Mouse (Mus musculus) hindlimb bud, embryonic 11.5 days (tissue): ENCODE data around the gene Mllt10.
"Not testable (repeated sequence)": the region's sequence is repeated elsewhere in the genome, so short reads cannot be mapped to it uniquely, and the experiment has no call there.

Experiments used
- DNase-seq: peaks from one replicate; pipeline ENCODE4 v3.0.0-alpha.2; 2012; ENCODE audit warnings: low read depth, low spot score; ENCODE audit errors: extremely low spot score

The Mllt10 gene

DNA sequence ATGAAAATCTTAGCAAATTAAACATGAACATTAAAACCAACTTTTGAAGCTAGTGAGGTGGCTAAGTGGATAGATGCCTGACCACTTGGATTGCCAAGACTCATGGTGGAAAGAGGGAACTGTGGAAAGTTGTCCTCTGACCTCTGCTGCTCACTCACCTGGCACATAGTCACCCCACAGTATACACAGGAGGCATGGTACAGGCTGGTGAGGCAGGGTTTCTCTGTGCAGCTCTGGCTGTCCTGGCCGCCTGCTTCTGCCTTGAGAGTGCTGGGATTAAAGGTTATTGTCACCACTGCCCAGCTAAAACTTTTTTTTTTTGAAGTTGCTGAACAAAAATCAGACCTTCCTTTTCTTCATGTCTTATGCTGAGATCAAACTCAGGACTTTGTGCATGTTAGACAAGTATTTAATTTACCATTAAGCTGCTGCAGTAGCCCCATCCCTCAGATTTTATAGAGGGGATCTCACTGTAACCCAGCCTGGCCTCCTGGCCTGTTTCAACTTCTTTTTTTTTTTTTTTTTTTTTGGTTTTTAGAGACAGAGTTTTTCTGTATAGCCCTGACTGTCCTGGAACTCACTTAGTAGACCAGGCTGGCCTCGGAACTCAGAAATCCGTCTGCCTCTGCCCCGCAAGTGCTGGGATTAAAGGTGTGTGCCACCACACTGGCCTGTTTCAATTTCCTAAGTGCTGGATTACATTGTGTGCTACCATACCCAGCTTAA lies 13.2 kb downstream of the Mllt10 start:
- no peak for DNase-seq

- no peak for DNase-seq
Measured at GRCm38 (mm10) chr2:18071947-18072346, 16.9 kb downstream of the Mllt10 start.

DNA sequence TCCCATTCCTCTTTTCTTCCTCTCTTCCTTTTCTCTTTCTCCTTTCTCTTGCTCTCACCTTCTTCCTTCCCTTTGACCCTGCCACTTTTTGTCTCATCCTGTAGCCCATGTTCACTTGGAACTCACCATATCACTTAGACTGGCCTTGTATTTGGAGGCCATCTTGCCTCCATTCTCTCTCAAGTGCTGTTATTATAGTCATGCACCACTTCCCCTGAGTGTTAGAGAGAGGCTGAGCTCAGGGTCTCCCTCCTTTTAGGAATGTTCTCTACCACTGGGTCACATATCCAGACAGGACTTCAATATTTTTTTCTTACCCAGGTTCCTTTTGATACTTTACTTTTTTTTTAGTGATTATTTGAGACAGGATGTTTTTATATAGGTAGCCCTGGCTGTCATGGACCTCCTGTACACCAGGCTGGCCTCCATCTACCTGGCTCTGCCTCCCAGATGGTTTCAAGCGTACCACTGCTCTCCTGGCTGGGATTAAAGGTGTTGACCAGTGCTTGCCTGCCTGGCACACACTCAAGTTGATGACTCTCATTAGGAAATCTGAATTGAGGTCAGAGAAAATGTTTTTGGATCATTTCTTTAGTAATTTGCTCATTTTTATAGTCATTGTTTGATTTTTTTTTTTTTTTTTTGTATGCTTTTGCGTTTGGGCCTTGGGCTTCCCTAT lies 25.3 kb downstream of the Mllt10 start:
- DNase-seq = no peak

DNA sequence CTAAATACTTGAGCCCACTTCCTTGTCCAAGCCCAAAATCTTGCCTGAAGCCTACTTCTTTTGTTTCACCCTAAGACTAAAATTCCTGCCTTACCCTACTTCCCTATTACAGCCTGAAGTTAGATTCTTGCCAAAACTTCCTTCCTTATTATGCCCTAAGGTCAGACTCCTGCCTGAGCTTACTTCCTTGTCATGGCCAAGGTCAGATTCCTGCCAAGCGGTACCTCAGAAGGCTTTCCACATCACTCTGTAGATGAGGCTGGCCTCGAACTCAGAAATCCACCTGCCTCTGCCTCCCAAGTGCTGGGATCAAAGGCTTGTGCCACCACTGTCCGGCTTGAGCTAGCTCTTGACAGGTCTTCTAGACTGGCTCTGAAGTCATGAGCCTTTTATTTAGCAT lies 32.7 kb downstream of the Mllt10 start:
- not testable (repeated sequence) for DNase-seq

GRCm38 (mm10) chr2:18093858-18094257 lies 38.8 kb downstream of the Mllt10 start:
- no peak for DNase-seq

- DNase-seq = no peak
Measured at GRCm38 (mm10) chr2:18094319-18094718, 39.3 kb downstream of the Mllt10 start.

DNA sequence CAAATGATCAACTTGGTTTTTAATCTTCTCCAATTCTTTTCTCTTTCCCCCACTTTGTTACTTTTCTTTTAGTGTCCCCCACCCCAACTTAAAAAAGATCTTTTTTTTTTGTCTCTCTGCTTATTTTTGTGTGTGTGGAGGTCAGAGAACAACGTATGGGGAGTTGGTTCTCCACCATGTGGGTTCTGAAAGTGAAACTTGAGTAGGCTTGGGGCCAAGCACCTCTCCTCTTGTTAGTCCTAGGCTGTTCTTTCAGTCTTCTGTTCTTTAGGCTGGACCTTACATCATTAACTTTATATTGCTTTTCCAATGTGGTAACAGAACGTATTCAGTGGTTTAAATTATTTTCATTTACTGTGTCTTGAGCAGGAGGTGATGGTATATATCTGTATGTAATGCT lies 40.8 kb downstream of the Mllt10 start:
- DNase-seq = no peak

DNA sequence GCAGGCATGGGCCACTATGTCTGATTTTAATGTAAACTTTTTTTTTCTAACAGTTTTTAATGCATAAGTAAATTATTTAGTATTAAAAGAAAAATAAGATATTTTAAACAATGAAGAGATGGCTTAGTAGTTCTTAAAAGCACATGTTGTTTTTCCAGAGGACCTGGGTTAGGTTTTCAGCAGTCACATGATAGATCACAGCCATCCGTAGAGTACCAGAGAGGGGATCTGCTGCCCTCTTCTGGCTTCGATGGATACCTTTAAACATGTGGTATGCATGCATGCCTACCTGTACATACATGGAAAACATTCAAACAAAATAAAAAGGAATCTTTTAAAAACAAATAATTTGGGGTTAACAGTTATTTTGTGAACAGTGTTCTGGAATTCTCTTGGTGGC lies 45.9 kb downstream of the Mllt10 start:
- DNase-seq = no peak

DNA sequence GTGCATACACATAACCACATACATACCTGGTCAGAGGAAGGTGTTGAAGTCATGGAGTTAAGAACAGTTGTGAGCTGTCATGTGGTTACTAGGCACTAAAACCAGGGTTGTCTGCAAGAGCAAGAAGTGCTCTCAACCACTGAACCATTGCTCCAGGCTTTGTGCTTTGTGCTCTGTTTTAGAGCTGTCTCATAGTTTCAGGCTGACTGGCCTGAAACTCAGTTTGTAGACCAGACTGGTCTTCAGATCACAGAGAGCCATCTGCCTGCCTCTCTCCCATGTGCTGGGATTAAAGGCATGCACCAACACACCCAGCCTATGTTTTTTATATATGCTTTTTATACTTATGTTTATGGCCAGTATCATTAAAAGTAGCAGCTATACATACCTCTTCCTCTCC lies 52.5 kb downstream of the Mllt10 start:
- DNase-seq = no peak

- DNase-seq = no peak
Measured at GRCm38 (mm10) chr2:18108214-18108613, 53.2 kb downstream of the Mllt10 start.

- DNase-seq = peak; percentile 60
Measured at GRCm38 (mm10) chr2:18111411-18111810, 56.4 kb downstream of the Mllt10 start.

- DNase-seq = no peak
Measured at GRCm38 (mm10) chr2:18116432-18116831, 61.4 kb downstream of the Mllt10 start.

DNA sequence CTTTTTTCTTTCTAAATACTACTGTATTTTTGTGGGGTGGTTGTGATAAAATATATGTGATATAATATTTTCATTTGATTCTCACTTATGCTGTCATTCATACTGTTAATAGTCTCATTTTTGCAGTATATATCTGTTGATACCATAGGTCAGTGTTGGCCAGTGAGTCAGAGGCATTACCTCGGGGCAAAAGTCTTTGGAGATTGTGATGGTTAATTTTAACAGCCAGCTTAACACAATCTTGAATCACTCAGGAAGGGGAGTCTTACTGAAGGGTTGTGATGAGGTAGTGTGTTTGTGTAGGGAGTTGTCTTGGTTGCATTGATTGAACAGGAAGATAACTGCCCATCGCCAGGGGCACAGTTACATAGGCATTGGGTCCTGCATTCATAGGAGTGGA lies 83.1 kb downstream of the Mllt10 start:
- no peak for DNase-seq

DNA sequence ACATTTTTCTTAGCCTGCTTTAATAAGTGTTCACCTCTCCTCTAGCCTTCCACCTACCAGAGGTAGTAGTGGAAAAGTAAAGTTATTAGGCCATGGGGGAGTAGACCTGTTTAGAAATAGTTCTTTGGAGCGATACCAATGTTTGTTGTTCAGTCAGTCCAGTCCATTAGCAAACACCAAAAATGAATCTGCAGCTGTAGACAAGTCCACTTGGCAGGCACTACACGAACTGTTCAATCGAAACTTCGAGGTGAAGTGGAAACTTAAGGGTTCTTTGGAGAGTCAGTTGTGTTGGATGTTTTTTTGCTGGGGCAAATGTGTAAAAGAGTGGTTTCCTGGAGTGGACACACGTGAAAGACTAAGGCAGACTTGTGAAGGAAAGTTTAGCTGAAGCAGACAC lies 84.6 kb downstream of the Mllt10 start:
- DNase-seq = no peak

DNA sequence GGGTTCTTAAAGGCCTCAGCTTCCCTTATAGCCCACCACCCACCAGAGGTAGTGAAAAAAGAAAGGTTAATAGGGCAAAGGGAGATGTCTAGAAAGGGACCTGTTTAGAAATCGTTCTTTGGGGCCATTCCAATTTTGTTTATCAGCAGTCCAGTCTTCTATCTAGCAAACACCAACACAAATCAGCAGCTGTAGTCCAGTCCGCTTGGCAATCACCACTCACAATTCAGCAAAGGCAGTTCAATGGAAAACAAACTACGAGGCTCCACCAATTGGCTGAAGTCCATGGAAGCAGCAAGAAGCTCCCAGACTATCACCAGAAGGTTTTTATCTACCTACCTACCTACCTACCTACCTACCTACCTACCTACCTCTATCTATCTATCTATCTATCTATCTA lies 101.1 kb downstream of the Mllt10 start:
- no peak for DNase-seq

GRCm38 (mm10) chr2:18159426-18159825 lies 104.4 kb downstream of the Mllt10 start:
- DNase-seq = no peak

DNA sequence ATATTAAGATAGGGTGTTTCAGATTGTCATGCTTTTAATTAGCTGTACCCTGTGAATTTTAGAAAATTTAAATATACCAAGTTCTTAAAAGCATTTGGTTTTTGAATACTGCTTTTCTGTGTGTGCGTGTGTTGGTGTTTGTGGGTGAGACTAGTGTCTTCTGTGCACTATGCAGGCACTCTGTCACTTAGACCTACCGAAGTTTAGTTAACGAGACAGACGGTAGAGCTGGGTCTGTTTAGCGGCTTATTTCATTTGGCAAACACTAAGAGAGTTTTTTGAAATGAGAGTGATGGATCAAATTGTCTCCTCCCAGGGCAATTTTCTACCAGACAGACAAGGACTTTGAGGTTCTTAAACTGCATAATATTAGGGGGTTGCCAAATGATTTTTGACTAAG lies 106.0 kb downstream of the Mllt10 start:
- DNase-seq = no peak

DNA sequence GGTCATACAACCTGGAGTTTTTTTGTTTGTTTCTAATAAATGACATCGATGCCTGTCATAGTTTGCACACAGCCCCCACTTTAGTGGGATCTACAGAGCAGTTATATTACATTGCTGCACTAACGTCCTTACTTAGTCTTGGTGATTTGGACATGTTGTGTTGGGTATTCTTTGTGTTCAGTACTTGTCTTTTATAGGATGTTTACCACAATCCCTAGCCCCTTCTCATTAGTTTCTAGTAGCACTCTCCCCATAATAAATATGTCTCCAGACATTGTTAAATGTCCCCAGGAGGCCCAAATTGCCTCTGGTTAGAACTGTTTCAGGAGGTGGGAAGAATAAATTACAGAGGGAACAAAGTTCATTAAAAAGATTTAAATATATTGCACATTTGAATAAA lies 110.5 kb downstream of the Mllt10 start:
- DNase-seq = peak; percentile 6

GRCm38 (mm10) chr2:18169174-18169948 lies 114.3 kb downstream of the Mllt10 start:
- DNase-seq = no peak

DNA sequence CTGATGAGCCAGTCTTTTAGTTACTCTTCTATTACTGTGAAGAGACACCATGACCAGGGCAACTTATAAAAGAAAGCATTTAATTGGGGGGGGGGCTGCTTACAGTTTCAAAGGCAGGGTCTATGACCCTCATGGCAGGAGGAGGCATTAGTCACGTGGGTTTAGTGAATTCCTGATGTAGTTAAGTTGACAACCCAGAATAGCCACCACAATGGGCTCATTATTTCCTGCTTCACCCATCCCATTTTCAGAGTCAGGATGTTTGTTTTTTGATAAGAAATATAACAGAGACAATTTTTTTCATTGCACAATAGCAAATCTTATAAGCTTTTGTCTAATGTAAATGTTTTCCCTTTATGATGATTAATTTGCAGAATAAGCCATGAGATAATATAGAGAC lies 120.2 kb downstream of the Mllt10 start:
- DNase-seq = no peak

- no peak for DNase-seq
Measured at GRCm38 (mm10) chr2:18176235-18176634, 121.2 kb downstream of the Mllt10 start.

GRCm38 (mm10) chr2:18180323-18180722 lies 125.3 kb downstream of the Mllt10 start:
- DNase-seq = no peak
